Mouse (Mus musculus) heart, embryonic 11.5 days (tissue): ENCODE data around the gene Olfr539. TPM values are rescaled to one million over a fixed set of nuclear protein-coding genes. Genes with fewer than 3 reads are reported as not detected.
A peak's percentile ranks its signal among the peaks of the same experiment; 100 is the strongest.
"Not testable (repeated sequence)": the region's sequence is repeated elsewhere in the genome, so short reads cannot be mapped to it uniquely, and the experiment has no call there.

Source experiments
- ATAC-seq: fragments of 200-750 bp; cut with Nextera tagmentation; replicated peaks from 2 replicates; pipeline ENCODE4 v1.8.0; 2017; ENCODE audit warnings: moderate library complexity; ENCODE audit not compliant: insufficient number of reproducible peaks, low FRiP score, low TSS enrichment
- H3K27ac ChIP-seq: fragments of 300-500 bp; sonication (generic); 2 replicates; pipeline ENCODE4 v1.5.1; 2014; ENCODE audit warnings: mild to moderate bottlenecking, low read depth, low read length
- H3K27me3 ChIP-seq: fragments of 300-500 bp; sonication (generic); 2 replicates; pipeline ENCODE4 v1.6.1; 2014; ENCODE audit warnings: mild to moderate bottlenecking, low read length, mixed read lengths; ENCODE audit not compliant: control insufficient read depth, insufficient read depth
- H3K36me3 ChIP-seq: fragments of 300-500 bp; sonication (generic); 2 replicates; pipeline ENCODE4 v1.6.1; 2014; ENCODE audit warnings: mild to moderate bottlenecking, low read length, moderate library complexity, mixed read lengths; ENCODE audit not compliant: control insufficient read depth, insufficient read depth
- H3K4me1 ChIP-seq: fragments of 300-500 bp; sonication (generic); 2 replicates; pipeline ENCODE4 v1.6.1; 2014; ENCODE audit warnings: low read length; ENCODE audit not compliant: control insufficient read depth, insufficient read depth
- H3K4me2 ChIP-seq: fragments of 300-500 bp; sonication (generic); 2 replicates; pipeline ENCODE4 v1.6.1; 2014; ENCODE audit warnings: mild to moderate bottlenecking, moderate library complexity
- H3K4me3 ChIP-seq: fragments of 300-500 bp; sonication (generic); 2 replicates; pipeline ENCODE4 v1.5.1; 2014; ENCODE audit warnings: low read depth, low read length
- H3K9ac ChIP-seq: fragments of 300-500 bp; sonication (generic); 2 replicates; pipeline ENCODE4 v1.6.1; 2014; ENCODE audit warnings: mild to moderate bottlenecking, low read depth, low read length, moderate library complexity
- H3K9me3 ChIP-seq: fragments of 300-500 bp; sonication (generic); replicated peaks from 2 replicates; pipeline ENCODE4 v1.6.1; 2016; ENCODE audit warnings: low read length; ENCODE audit not compliant: control insufficient read depth
- WGBS: fragments of 180-500 bp; shearing (Covaris S2); extraction: QIAGEN DNeasy Blood & Tissue Kit; methylation state at CpG from one replicate; pipeline ENCODE4 v1.1.7; 2014; ENCODE audit not compliant: insufficient replicate concordance; 5-methylcytosine and 5-hydroxymethylcytosine counted together
- polyA plus RNA-seq: library from polyadenylated mRNA; unstranded; fragments of >200 nt; fragmentation: Nextera tagmentation; extraction: Ambion mirVana; gene quantifications from 2 replicates; pipeline ENCODE4 v1.2.1, GENCODE M21; 2014

Gene Olfr539
- polyA plus RNA-seq, result not detected in 2 replicates

DNA sequence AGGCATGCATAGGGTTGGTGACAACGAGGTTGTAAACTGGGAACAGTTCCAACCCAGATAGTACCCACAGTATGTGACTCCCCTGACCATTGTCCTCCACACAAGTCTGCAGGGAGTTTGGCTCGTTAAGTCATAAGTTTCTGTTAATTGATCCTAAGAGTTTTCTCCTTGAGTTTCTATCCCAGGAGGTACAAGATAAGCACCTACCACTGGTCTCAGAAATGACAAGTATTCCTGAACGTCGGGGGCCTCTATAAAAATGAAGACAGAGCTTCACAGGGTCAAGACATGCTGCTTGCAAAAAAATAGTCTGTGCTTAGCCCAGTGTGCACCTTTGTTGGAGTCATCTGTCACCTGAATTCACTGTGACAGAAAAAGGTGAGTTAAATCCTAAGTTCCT lies at the start of gene Olfr539:
Olfr539 (plus strand) TSS at position 301 of the 400 bp plus-strand sequence.
- H3K27ac ChIP-seq, result no peak within 1 kb of the TSS
- no peaks in the 10 kb centered on the region for H3K36me3 ChIP-seq
- H3K4me2 ChIP-seq, result no peak within 1 kb of the TSS
- no peak within 1 kb of the TSS for H3K4me3 ChIP-seq
- 69% methylated on average over 4 of the region's 4 CpGs for WGBS
- H3K9me3 ChIP-seq, result no peaks in the 10 kb centered on the region
- ATAC-seq, result no peak
- no peak within 1 kb of the TSS for H3K9ac ChIP-seq
- no peaks in the 10 kb centered on the region for H3K4me1 ChIP-seq
- no peaks in the 10 kb centered on the region for H3K27me3 ChIP-seq

DNA sequence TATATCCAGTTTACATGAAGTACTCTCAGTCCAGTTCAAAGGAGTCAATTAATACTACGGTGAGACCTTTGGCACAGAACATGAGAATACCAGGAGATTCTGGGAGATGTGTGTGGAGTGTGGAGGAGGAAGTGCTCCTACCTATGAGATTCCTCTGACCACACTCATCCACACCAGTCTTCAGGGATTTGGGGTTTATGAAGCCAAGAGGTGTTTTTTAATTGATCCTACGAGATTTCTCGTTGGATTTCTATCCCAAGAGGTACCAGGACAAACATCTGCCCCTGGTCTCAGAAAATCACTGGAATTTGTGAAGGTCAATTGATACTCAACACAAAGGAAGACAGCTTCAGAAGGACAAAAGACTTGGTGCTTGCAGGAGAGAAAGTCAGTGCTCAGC lies 31.1 kb upstream of the Olfr539 start, which contains the start of gene Olfr61:
Olfr61 (plus strand) TSS at position 301 of the 400 bp plus-strand sequence.
- not testable (repeated sequence) for H3K27ac ChIP-seq, H3K4me3 ChIP-seq, H3K4me1 ChIP-seq, H3K9ac ChIP-seq, ATAC-seq, H3K27me3 ChIP-seq, H3K9me3 ChIP-seq, H3K36me3 ChIP-seq, H3K4me2 ChIP-seq
- 79% methylated on average over 3 of the region's 3 CpGs for WGBS

DNA sequence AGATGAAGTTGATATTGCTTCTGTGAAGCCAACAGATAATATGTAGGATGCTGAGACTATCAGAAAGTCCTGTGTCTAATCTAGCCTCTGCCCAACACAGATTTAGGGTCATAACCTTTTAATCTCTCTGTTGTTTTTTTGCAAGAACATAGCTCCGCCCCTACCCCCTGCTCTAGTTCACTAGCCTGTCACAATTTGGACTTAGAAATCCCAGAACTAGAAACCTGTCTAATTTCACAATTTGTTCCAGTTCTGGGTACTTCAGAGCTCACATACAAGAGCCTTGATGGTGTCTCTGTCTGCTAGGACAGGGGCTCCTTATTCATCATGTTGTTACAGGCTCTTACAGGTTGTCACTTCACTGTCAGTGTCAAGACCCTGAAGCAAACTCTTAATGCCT lies 29.2 kb upstream of the Olfr539 start:
- no peaks in the 10 kb centered on the region for H3K36me3 ChIP-seq
- H3K4me3 ChIP-seq, result no peak overlapping the region
- no peak for ATAC-seq
- no peaks in the 10 kb centered on the region for H3K27me3 ChIP-seq
- 64% methylated on average over 1 of the region's 1 CpGs for WGBS
- no peaks in the 10 kb centered on the region for H3K9me3 ChIP-seq
- no peak overlapping the region for H3K27ac ChIP-seq
- H3K4me1 ChIP-seq, result no peaks in the 10 kb centered on the region
- H3K9ac ChIP-seq, result no peak overlapping the region
- no peak overlapping the region for H3K4me2 ChIP-seq

- WGBS, result 72% methylated on average over 1 of the region's 1 CpGs
- Histone ChIP-seq H3K4me3 (no peak within 1 kb of the TSS), H3K27ac (no peak within 1 kb of the TSS), H3K4me1 (no peaks in the 10 kb centered on the region), H3K9ac (no peak within 1 kb of the TSS), H3K27me3 (no peaks in the 10 kb centered on the region), H3K36me3 (no peaks in the 10 kb centered on the region), H3K9me3 (no peaks in the 10 kb centered on the region), H3K4me2 (no peak within 1 kb of the TSS)
- no peak for ATAC-seq
Measured at GRCm38 (mm10) chr7:140646152-140646551, 13.6 kb upstream of the Olfr539 start, which contains the start of gene Olfr53. TSS of gene Olfr53 (plus strand) at chr7:140646452.

DNA sequence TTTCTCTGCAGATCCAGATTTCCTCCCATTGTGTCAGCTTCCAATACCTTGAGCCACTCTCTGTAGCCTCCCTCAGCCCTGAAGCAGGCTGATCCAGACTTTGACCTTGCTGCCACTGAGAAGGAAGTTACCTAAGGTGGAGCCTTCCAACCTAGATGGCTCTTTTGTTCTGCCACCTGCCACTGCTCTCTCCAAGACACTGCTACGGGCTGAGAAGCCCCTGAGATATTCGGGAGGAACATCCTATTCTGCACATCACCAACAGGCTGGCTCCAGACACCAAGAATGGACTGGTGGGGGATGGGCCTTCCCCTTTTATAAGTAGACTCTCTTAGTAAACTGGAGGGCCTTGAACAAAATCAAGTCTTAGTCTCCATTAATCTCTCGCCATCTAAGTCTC lies 11.0 kb downstream of the Olfr539 start:
- 77% methylated on average over 3 of the region's 3 CpGs for WGBS
- not testable (repeated sequence) for H3K4me1 ChIP-seq, H3K27ac ChIP-seq, H3K36me3 ChIP-seq, H3K9me3 ChIP-seq, H3K4me2 ChIP-seq, H3K27me3 ChIP-seq, H3K4me3 ChIP-seq, H3K9ac ChIP-seq, ATAC-seq

GRCm38 (mm10) chr7:140675863-140676262 lies 16.1 kb downstream of the Olfr539 start:
- ATAC-seq, result 0 out of 2 replicates have a peak, but pooled peaks have one; percentile 22
- 1% methylated on average over 6 of the region's 6 CpGs for WGBS
- Histone ChIP-seq H3K4me3 (no peak overlapping the region), H3K4me2 (peak overlapping the region; percentile 47), H3K27me3 (no peaks in the 10 kb centered on the region), H3K4me1 (no peaks in the 10 kb centered on the region), H3K27ac (no peak overlapping the region), H3K9me3 (no peaks in the 10 kb centered on the region), H3K36me3 (no peaks in the 10 kb centered on the region), H3K9ac (no peak overlapping the region)

DNA sequence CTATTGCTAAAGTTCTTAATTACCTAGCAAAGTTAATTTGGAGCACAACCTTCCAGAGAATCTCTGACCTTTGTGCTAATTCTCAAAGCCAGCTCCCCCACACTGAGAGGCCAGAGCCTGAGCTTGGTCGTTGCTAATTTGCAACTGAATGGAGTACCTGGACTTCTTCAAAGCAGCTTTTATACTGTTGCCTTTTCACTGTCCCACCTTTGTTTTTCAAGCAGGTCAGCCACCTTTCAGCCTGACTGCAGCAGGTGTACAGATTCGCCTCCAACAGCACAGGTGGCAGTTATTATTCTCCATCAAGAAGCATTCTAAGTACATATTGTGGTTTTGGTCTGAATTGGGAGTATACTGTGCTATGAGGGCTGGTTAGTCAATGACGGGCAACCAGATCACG lies 19.9 kb downstream of the Olfr539 start:
- not testable (repeated sequence) for H3K27ac ChIP-seq, H3K4me1 ChIP-seq, H3K9me3 ChIP-seq, H3K9ac ChIP-seq, H3K4me3 ChIP-seq, H3K36me3 ChIP-seq, H3K27me3 ChIP-seq, H3K4me2 ChIP-seq, ATAC-seq
- WGBS, result 67% methylated on average over 4 of the region's 4 CpGs

- Histone ChIP-seq H3K27me3 (no peaks in the 10 kb centered on the region), H3K4me3 (no peak within 1 kb of the TSS), H3K9ac (no peak within 1 kb of the TSS), H3K36me3 (no peaks in the 10 kb centered on the region), H3K4me2 (no peak within 1 kb of the TSS), H3K9me3 (no peaks in the 10 kb centered on the region), H3K4me1 (no peaks in the 10 kb centered on the region), H3K27ac (no peak within 1 kb of the TSS)
- ATAC-seq, result no peak
- WGBS, result 91% methylated on average over 1 of the region's 1 CpGs
Measured at GRCm38 (mm10) chr7:140681651-140682050, 21.9 kb downstream of the Olfr539 start, which contains the start of gene Olfr45. TSS of gene Olfr45 (plus strand) at chr7:140681951.

- Histone ChIP-seq H3K36me3 (no peaks in the 10 kb centered on the region), H3K9ac (no peak within 1 kb of the TSS), H3K4me3 (no peak within 1 kb of the TSS), H3K4me2 (no peak within 1 kb of the TSS), H3K4me1 (no peaks in the 10 kb centered on the region), H3K27me3 (no peaks in the 10 kb centered on the region), H3K9me3 (no peaks in the 10 kb centered on the region), H3K27ac (no peak within 1 kb of the TSS)
- ATAC-seq, result no peak
Measured at GRCm38 (mm10) chr7:140696967-140697366, 37.2 kb downstream of the Olfr539 start, which contains the start of gene Olfr541. TSS of gene Olfr541 (plus strand) at chr7:140697267.
